Mouse (Mus musculus): ENCODE results near the gene Fam168b. TPM values are rescaled to one million over a fixed set of nuclear protein-coding genes. Genes with fewer than 3 reads are reported as not detected.

Fam168b gene
- polyA plus RNA-seq, 1 experiment from 2014 or later = 73.6 TPM

DNA sequence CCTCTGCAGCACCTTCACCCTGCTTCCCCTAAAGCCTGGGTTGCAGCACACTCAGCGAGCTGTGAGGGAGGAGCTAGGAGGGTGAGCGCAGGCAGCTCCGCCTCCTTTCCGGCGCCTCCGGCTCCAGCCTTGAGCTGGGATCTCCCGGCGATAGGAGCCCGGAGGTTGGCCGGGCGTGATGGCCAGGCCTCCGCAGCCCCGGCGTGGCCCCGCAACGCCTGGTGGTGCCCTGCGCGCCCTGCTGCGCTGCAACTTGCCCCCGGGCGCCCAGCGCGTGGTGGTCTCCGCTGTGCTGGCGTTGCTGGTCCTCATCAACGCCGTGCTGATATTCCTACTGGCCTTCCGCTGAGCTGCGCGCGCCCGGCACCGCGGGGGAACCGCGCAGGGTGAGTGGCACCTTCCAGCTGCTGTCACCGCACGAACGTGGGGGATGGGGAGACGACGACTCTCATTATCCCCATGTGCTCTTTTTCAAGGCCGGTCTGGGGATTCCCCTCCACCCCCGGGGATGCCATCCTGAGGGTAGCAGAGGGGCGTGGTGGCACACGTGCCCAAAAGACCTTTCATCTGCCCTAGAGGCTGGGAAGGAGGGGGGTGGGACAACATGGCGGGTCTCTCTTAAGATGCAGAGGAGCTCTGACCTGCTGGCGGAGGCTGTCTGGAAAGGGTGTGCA lies 41.1 kb downstream of the Fam168b start:
- Histone ChIP-seq H3K4me1 (peaks cover 29% of the 10 kb centered on the region), H3K27me3 (ENCODE audit: insufficient read depth, poor library complexity, severe bottlenecking) (peaks cover 23% of the 10 kb centered on the region; the same call in 1 of the 2 replicates), H3K9me3 (no peaks in the 10 kb centered on the region), H3K36me3 (peaks cover 7% of the 10 kb centered on the region; the same call in 1 of the 2 replicates), H3K27ac (peak overlapping the region; percentile 85), H3K4me3 (peak overlapping the region; percentile 80)
- DNase-seq (ENCODE audit: low spot score) = peak; percentile 87
- WGBS = under 1% methylated on average over 39 of the region's 47 CpGs

DNA sequence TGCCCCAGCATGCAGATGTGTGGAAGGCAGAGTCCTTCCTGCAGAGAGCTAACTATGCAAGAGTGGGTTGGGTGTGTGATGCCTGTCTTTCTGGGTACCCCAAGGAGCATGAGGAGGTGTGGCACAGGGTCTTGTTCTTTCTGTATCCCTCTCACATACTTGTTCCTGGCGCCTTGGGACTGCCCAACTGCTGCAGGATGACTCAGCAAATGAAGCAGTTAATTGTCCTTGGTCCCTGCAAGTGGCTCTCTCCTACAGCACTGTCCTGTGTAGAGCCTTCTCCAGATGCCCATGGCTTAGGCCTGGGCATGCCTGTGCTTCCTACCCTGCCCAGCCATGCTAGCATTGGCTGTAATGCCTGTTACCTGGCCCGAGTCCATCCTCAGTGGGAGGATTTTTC lies 43.7 kb downstream of the Fam168b start:
- H3K4me1 ChIP-seq = peaks cover 18% of the 10 kb centered on the region
- H3K4me3 ChIP-seq = no peak overlapping the region
- DNase-seq (ENCODE audit: low spot score) = peak; percentile 68
- H3K27ac ChIP-seq = no peak overlapping the region
- 67% methylated on average over 2 of the region's 2 CpGs for WGBS
- no peaks in the 10 kb centered on the region for H3K36me3 ChIP-seq
- H3K9me3 ChIP-seq = no peaks in the 10 kb centered on the region
- 0 out of 2 replicates have a peak, but pooled peaks cover 4% of the 10 kb centered on the region for H3K27me3 ChIP-seq (ENCODE audit: insufficient read depth, poor library complexity, severe bottlenecking)

DNA sequence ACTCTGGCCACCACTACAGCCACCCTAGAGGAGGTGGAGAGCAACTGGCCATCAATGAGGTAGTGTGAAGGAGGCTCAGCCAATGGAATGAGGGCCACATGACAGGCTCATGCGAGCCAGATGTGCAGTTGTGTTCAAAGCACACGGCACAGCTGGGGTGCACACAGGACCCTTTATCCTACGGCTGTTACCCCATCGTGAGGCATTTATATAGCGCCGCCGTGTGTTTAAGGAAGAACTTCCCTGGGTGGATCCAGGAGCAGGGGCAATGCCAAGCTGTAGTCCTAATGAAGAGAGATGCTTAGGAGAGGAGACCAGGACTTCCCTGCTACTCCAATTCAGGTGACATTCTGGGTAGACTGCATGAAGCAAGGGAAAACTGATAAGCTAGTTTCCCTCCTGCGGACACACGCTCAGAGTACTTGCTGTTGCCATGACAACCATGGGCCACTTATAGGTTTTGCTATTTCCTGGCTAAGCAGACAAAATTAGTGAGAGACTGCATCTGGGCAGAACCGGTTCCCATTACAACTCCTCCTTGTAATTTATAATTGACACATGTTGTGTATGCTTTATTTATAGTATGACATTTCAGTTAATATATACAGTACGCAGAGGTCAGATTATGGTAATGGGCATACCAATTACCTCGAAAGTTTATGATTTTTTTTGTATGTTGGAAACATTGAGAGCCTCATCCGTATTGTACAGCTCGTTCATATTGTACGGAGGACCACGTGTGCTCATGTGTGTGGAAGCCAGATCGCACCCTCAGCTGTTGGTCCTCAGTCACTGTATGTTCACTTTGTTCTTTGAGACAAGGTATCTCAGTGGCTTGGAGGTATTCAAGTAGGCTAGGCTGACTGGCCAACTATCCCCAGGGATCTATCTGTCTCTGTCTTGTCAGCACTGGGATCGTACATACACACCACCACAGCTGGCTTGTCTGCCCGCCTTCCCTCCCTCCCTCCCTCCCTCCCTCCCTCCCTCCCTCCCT lies 49.3 kb downstream of the Fam168b start:
- Histone ChIP-seq H3K4me3 (no peak overlapping the region), H3K27me3 (ENCODE audit: insufficient read depth, poor library complexity, severe bottlenecking) (no peaks in the 10 kb centered on the region), H3K4me1 (peaks cover 7% of the 10 kb centered on the region), H3K27ac (no peak overlapping the region), H3K9me3 (no peaks in the 10 kb centered on the region), H3K36me3 (no peaks in the 10 kb centered on the region)
- whole genome bisulfite sequencing = 72% methylated on average over 19 of the region's 19 CpGs
- DNase-seq (ENCODE audit: low spot score) = no peak

DNA sequence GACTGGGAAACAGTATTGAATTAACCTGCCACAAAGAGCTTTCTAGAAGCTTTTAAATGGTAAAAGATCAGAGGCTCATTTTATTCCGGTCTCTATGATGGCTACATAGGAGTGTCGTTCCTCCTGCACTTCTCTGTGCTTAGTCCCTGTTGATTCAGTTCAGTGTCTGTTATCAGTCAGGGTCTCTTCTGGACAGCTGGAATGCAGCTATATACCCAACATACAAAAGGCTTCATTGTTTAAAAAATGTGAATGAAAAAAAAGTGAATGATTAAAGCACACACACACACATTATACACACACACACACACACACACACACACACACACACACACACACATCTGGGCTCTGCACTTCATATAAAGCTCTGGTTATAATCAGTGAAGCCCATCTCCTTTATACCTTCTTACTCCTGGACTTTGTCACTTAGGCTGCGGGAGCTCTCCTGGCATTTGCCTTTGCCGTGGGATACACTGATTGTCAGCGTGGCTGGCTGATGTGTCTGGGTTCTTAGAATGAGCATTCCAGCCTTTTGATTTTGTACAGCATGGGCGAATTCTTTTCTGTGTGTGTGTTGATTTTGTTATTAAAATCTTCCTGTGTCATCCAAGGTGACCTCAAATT lies 59.2 kb downstream of the Fam168b start:
- no peak for DNase-seq (ENCODE audit: low spot score)
- 35% methylated on average over 6 of the region's 6 CpGs for WGBS
- H3K27me3 ChIP-seq (ENCODE audit: insufficient read depth, poor library complexity, severe bottlenecking) = no peaks in the 10 kb centered on the region
- no peak overlapping the region for H3K27ac ChIP-seq
- peaks cover 11% of the 10 kb centered on the region; the same call in 1 of the 2 replicates for H3K4me1 ChIP-seq
- no peaks in the 10 kb centered on the region for H3K36me3 ChIP-seq
- no peaks in the 10 kb centered on the region for H3K9me3 ChIP-seq
- H3K4me3 ChIP-seq = no peak overlapping the region

DNA sequence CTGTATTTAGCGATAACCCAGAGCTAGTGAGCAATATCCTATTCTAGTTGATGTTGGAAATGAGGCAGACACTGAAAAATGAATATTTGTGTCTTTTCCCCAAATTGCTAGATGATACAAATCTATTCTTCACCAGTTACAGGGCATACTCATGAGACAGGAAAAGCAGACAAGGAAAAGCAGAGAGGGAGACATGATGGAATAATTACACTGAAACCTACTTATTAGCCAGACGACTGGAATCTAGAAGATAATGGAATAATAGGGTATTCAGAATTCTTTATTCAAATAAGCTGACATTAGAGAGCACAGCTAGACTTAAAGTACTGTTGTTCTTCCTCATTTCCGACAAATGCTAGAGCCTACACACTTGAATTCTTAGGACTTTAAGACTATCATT lies 67.0 kb downstream of the Fam168b start:
- Histone ChIP-seq H3K27me3 (ENCODE audit: insufficient read depth, poor library complexity, severe bottlenecking) (no peaks in the 10 kb centered on the region), H3K9me3 (no peaks in the 10 kb centered on the region), H3K36me3 (no peaks in the 10 kb centered on the region), H3K4me1 (no peaks in the 10 kb centered on the region), H3K4me3 (no peak overlapping the region), H3K27ac (no peak overlapping the region)
- WGBS = 90% methylated on average over 3 of the region's 3 CpGs
- DNase-seq (ENCODE audit: low spot score) = no peak

DNA sequence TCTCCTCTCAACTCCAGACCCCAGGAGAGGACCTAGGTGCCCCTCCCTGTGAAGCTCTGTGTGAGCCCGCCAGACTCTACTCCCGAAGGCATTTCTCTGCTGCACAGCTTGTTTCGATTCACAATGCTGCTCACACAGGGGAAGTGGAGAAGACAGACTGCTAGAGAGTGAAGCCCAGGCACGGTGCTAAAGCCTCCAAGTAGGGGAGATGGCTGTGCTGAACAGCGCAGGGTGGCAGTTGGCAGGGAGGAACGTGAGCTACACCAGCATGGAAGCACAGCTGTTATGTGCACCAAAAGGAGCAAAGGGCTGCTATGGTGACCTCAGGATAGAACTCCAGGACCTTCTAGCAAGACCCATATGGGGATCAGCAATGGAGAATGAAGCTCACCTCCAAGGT lies 74.0 kb downstream of the Fam168b start:
- DNase-seq (ENCODE audit: low spot score) = no peak
- Histone ChIP-seq H3K27me3 (ENCODE audit: insufficient read depth, poor library complexity, severe bottlenecking) (no peaks in the 10 kb centered on the region), H3K9me3 (no peaks in the 10 kb centered on the region), H3K4me3 (no peak overlapping the region), H3K4me1 (peaks cover 4% of the 10 kb centered on the region; the same call in 1 of the 2 replicates), H3K36me3 (no peaks in the 10 kb centered on the region), H3K27ac (no peak overlapping the region)
- 66% methylated on average over 6 of the region's 6 CpGs for WGBS

DNA sequence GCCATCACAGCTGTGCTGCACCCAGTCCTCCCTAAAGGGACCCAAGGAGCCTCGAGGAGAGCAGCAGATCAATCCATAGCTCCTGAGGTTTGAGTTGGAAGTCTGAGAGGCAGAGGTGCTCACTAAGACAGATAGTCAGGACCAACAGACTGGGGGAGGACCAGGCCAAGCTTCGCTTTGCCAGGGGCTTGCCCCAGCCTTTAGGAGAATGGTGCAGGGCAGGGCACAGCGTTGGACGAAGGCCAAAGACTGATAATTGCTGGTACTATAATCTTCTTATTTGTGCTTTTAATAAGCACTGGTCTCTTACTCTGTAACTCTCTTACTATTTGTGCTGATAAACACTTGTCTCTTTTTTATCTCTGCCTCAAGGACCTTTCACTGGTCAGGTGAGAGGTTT lies 75.0 kb downstream of the Fam168b start:
- 56% methylated on average over 4 of the region's 4 CpGs for WGBS

DNA sequence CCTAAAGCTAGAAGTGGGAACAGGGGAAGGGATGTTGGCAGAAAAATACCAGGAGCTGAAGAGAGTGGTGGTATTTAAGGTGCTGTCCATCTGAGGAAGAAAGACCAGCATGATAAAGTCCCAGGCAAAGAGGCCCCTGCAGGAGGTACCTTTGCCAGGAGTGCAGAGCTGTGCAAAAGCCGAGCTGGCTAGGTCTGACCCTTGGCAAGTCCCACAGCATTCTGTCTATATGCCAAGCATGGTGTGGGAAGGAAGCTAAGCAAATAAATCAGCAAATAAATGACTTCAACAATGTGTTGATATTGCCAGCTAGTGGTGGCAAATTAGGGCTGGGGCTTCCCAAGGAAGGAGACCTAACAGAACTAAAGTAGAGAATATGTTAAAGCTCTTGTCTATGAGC lies 76.0 kb downstream of the Fam168b start:
- DNase-seq (ENCODE audit: low spot score) = no peak
- H3K27me3 ChIP-seq (ENCODE audit: insufficient read depth, poor library complexity, severe bottlenecking) = no peaks in the 10 kb centered on the region
- H3K27ac ChIP-seq = no peak overlapping the region
- H3K4me1 ChIP-seq = peaks cover 4% of the 10 kb centered on the region; the same call in 1 of the 2 replicates
- no peaks in the 10 kb centered on the region for H3K36me3 ChIP-seq
- WGBS = 52% methylated on average over 1 of the region's 1 CpGs
- H3K9me3 ChIP-seq = no peaks in the 10 kb centered on the region
- no peak overlapping the region for H3K4me3 ChIP-seq

More for the DNA sequence above, 75.0 kb downstream of the Fam168b start:
- DNase-seq (ENCODE audit: low spot score) = no peak
- Histone ChIP-seq H3K9me3 (no peaks in the 10 kb centered on the region), H3K4me3 (no peak overlapping the region), H3K4me1 (peaks cover 4% of the 10 kb centered on the region; the same call in 1 of the 2 replicates), H3K27ac (no peak overlapping the region), H3K36me3 (no peaks in the 10 kb centered on the region), H3K27me3 (ENCODE audit: insufficient read depth, poor library complexity, severe bottlenecking) (no peaks in the 10 kb centered on the region)

Other genes starting within 250 kb of the Fam168b start
- 37.8 and 65.1 TPM in 2 replicates for gene Plekhb2, start 6.9 kb upstream of the Fam168b start, polyA plus RNA-seq (2016; fragmentation: Nextera tagmentation; extraction: Ambion mirVana)